Mouse (Mus musculus) brain, embryonic 18.5 days (tissue): Measurements from ENCODE around the gene Rcc1l.

Source experiments
- DNase-seq: peaks from one replicate; pipeline ENCODE4 v3.0.0-alpha.2; 2012; ENCODE audit warnings: low read depth, low spot score

Rcc1l gene

DNA sequence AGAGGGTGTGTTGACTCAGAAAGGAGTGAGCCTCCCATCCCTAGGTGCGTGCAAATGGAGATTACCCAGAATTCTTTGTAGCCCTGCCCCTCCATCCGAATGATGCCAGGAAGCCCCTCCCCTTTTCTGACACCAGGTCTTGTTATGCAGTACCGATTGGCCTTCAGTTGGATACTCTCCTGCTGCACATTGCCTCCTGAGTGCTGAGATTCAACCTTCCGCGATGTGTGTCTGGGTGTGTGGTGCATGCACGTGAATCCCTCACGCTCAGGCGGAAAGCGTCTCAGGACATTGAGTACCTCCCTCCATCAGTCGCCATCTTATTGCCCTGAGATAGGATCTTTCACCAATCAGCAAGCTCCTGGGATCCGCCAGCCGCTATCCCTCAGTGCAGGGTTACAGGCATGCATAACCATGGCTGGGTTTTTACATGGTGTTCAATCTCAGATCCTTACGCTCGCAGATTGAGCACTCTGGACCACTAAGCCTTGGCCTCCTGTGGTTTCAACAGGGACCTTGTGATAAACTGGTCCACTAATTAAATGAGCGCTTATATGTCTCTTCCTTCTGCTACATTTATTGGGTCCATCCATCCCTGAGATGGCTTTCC lies 57.7 kb downstream of the Rcc1l start:
- no peak for DNase-seq

- no peak for DNase-seq
Observed at GRCm38 (mm10) chr5:134115639-134116259, 60.8 kb downstream of the Rcc1l start.

DNA sequence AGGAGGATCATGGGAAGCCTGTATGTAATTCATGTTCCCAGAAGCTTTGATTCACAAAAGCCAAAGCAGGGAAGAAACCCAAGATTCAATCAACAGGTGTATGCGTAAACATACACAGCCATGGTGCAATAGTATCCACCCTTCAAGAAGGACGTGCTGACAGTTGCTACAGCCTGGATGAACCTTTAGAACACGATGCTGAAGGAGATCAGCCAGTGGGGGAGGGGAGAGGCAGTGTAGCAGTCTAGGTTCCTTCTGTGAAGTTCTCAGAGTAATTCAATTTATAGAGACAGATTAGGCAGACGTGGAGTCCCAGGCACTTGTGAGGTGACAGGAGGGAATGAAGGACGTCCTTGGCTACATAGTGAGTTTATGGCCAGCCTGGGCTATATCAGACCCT lies 61.6 kb downstream of the Rcc1l start:
- DNase-seq, result no peak

- no peak for DNase-seq
Observed at GRCm38 (mm10) chr5:134105829-134106228, 70.7 kb downstream of the Rcc1l start.

- no peak for DNase-seq
Observed at GRCm38 (mm10) chr5:134102720-134103119, 73.9 kb downstream of the Rcc1l start.

DNA sequence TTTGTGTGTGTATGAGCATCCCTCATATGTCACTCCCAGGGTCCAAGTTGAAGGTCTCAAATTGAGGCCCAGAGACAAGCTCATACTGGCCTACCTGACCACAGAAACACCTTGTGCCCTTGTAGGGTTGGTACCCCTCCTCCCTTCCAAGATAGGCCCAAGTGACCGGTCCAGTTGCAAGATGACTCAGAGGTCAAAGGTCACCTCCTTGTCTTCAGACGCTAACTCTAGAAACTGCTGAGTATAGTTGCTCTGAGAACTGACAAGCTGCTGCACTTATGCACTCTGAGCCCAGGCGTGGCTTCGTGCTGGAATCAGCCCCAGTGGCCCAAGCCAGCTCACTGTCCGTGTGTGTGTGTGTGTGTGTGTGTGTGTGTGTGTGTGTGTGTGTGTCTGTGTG lies 74.7 kb downstream of the Rcc1l start:
- DNase-seq, result no peak

- no peak for DNase-seq
Observed at GRCm38 (mm10) chr5:134101322-134101721, 75.3 kb downstream of the Rcc1l start.

DNA sequence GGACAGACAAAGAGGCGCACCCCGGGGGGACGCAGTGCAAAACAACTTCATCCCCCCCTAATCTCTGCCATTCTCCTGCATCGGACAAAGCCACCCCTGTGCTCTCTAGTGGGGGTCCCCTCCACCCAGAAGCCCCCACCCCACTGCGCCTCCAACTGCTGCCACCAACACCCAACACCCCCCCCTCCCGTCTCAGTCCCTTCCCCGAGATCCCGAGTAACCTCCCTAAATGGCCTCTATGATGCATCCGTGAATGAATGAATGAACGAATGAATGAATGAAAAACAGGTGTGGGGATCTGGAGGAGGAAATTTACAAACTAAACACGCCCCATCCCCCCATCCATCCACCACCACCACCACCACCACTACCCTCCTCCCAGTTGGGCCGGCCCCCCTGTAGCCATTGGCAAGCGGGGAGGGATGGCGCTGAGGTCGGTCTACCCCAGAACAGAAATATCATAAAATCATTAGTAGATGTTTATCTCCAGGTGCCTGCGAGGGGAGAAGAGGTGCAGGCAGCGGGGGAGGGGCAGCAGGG lies 76.3 kb downstream of the Rcc1l start:
- DNase-seq, result no peak

GRCm38 (mm10) chr5:134099496-134100211 lies 76.9 kb downstream of the Rcc1l start, which contains the start of gene Castor2:
TSS of gene Castor2 (plus strand) at chr5:134099711.
- peak; percentile 89 for DNase-seq

DNA sequence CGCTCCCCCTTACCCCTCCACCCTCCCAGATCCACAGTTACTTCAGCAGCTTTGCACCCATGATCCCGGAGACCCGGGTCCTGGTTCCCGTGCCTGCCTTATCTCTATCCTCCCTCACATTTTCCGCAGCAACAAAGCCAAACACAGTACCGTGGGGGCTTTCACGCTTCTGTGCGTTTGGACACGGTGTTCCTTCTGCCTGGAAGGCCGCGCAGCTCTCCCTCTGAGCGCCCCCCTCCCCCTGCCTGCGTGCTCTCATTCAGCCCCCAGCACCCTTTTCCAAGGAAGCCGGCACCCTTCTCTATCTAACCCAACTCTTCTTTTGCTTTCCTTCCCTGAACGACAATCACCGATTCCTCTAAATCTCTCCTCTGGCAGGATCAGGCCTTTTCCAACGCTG lies 77.6 kb downstream of the Rcc1l start:
- DNase-seq, result peak; percentile 30

DNA sequence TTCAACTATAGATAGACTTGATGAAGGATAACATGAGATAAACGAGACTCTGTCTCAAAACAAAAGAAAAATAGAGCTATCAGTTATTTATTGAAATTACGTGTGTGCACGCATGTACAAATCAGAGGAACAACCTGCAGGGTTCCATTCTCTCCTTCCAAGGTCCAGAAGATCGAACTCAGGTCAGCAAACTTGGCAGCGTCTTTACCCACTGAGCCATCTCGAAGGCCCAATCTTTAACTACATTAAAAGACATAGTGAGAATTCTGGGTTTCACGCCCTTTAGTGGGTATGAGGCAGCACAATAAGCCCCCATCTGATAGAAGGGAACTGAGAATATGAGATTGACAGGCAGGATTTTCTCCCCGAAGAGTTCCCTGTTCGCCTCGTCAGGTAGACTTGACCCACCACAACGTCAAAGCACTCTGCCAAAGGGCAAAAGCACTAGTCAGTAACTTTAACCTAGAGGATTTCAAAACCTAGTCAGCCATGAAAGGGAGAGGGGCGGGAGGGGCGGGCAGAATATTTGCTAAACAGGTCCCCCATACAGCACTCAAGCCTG lies 78.2 kb downstream of the Rcc1l start:
- DNase-seq, result no peak
